Mouse (Mus musculus) olfactory bulb, adult 2 months (tissue): ENCODE measurements around the gene Klf2.

ENCODE experiments used
- CTCF ChIP-seq: fragments of 200-500 bp; IDR thresholded peaks from 2 replicates; pipeline ENCODE4 v1.5.1; 2012; ENCODE audit warnings: low read depth, mild to moderate bottlenecking, low read length, moderate library complexity; ENCODE audit not compliant: insufficient read depth
- POLR2A ChIP-seq: fragments of 200-500 bp; IDR thresholded peaks from 2 replicates; pipeline ENCODE4 v1.6.1; 2012; ENCODE audit warnings: mild to moderate bottlenecking, low read depth, low read length, moderate library complexity; ENCODE audit not compliant: insufficient read depth

DNA sequence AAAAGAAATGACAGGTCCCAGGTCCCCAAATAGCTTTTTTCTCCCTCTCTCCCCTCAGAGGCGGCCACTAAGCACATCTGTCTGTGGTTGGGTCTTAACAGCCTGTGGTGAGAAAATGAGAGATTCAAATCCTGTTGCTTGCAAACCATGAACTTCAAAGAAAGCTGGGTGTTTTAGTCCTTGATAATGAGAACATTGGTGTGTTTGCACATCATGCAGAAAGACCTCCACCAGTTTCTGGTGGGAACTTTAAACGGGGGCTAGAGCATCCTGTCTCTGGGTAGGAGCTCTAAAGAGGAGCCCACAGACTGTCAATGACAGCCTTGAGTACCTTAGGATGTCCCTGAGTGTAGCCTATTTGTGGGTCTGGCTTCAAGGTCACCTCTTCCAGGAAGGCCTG lies 27.7 kb upstream of the Klf2 start:
- TF ChIP-seq CTCF = no peak
- no peak for TF ChIP-seq POLR2A
